Mouse (Mus musculus): ENCODE data around the gene Ttc3.
A peak's percentile ranks its signal among the peaks of the same experiment; 100 is the strongest.
"Not testable (repeated sequence)": the region's sequence is repeated elsewhere in the genome, so short reads cannot be mapped to it uniquely, and the experiment has no call there.

Ttc3 gene

DNA sequence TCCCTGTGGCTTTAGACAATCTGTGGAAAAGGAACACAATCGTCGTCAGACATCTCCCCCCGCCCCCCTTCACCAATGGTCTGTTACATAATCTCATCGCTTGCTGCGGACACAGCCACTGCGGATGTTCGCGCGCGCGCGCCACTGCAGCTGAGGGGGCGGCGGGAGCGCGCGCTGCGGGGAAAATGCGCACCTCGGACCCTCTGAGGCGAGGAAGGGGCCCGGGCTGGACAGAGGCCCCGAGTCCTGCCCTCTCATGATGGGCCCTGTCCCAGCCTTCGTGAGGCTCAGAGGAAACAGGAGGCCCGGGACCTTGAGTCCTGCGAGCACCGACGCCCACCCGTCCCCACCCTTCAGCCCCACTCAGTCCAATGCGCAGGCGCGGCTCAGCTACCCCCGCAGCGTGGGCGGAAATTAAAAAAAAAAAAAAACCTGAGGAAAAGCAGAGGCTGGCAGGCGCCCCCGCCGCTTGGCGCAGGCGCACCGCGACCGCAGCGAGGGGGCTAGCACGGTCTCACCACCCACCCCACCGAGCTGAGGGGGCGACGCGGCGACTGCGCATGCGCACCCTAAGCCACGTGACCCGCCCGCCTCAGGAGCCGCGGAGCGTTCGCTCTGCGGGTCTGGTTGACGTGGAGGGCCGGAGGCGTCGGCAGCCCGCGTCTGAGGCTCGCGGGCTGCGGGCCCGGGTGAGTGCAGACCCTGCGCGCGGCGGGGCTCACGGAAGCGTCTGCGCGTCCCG lies at the start of gene Ttc3:
Gene Ttc3, plus strand, starts transcription at position 446 of the 742 bp plus-strand sequence.
- ATAC-seq (ENCODE audit: insufficient number of reproducible peaks, low FRiP score, low TSS enrichment): peak; percentile 63

DNA sequence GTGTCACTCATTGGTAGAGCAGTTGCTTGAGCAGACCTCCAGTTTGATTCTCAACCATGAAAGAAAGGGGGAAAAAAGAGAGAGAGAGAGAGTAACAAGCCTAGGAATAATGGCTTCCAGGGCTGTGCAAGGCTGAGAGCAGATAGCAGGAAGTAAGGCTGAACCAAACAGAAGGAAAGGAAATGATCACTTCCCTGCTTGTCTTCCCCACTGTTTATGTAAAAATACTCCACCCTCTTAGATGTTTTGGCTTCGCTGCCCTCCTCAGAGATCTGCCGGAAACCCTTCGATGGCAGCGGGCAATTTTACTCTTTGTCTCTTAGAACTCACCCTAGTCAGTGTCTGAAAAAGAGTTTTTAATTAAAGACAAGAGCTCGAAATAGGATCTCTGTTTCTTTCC lies 46.7 kb upstream of the Ttc3 start:
- ATAC-seq (ENCODE audit: insufficient number of reproducible peaks, low FRiP score, low TSS enrichment): no peak

DNA sequence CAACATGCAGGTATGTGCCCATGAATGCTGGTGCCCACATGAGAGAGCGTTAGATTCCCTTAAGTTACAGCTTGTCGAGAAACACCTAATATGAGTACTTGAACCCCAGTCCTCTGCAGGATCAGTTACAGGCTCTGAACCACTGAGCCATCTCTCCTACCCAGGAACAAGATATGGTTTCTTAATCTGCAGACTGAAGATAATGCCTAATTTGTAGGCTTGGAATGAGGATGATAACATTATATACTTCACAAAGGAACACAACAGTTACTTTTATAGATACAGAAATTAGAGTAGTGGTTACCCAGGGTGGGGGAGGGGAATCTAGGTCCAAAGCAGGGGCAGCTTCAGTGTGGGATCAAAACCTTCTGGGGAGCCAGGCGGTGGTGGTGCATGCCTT lies 44.4 kb upstream of the Ttc3 start:
- ATAC-seq (ENCODE audit: insufficient number of reproducible peaks, low FRiP score, low TSS enrichment): no peak

DNA sequence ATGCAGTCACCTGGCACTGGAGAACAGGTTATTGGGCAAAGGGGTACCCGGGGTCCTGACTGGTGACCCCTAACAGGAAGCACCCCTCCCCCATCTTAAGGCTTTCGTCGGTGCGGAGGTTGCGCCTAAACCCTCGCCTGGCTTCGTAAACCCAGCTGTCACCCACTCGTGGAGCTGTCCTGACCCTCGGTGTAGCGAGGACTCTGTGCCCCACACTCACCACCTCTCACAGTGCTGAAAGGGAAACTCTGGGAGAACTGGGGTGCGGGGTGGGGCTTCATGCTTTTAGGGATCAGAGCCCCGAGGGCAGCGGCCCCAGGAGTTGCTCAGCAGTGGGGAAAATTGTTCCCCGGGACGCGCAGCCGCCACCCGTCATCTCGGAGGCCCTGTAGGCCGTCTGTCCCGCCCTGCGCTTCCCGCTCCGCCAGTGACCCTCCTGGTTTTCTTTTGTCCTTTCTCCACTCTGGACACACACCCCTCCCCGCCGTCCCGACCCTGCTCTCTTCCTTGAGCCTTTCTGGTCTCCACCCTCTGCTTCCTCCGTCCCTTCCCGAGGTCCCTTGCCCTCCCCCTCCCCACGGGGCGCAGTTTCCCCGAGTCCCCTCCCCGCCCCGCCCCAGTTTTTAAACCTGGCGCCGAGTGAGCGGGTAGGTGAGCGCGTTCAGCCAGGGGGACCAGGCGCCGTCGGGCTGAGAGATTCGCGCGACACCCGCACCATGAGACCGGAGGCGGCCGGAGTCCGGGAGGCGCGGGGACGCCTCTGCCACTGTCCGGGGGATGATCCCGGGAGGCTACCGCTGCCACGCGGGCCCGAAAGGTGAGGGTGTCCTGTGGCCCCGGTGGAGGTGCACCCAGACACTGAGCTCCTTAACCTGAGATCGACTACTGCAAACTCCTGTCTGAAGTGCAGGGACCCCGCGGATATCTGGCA lies 42.4 kb upstream of the Ttc3 start, which contains the start of gene Ripply3:
Gene Ripply3, plus strand, starts transcription at position 640 of the 931 bp plus-strand sequence.
- no peak for ATAC-seq (ENCODE audit: insufficient number of reproducible peaks, low FRiP score, low TSS enrichment)

DNA sequence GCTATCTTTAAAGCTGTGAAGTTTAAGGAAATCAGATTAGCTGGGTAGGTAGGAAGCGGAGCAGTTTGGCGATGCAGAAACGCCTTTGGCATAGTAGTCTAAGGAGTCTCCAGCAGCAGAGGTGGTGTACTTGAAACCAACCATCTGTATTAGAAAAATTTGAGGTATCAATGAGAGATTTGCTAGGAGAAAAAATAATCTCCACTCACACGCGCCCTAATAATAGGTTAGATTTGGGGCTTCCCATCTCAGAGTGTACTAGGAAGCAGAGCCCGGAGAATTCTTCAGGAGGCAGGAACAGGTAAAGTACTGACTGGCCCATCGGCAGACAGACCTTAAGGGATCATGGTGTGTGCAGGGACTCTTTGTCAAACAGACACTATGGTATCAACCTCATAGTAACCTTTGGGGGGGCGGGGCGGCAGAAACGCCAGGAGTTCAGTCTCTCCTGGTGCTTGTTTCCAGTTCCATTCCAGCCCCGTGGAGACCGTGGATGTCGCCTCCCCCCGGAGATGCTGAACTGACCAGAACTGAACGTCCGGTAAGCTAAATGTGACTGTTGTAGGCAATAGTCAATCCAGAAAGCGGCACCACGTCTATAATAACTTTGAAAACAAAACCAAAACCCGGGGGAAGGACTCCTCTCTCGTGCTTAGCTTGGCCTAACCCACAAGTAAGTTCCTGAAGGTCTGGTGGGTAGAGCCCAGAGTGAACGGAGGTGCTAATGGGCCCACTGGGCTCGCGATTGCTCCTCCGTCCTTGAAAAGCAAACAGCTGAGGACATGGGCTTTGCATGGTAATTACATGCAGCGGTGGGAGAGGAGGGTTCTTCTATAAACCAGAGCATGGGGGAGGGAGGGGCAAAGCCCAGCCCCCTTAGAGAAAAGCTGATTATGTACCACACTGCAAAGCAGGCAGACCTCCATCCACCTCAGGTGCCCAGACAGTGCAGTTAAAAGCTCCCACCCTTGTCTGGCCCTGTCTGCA lies 41.2 kb upstream of the Ttc3 start:
- ATAC-seq (ENCODE audit: insufficient number of reproducible peaks, low FRiP score, low TSS enrichment): no peak

DNA sequence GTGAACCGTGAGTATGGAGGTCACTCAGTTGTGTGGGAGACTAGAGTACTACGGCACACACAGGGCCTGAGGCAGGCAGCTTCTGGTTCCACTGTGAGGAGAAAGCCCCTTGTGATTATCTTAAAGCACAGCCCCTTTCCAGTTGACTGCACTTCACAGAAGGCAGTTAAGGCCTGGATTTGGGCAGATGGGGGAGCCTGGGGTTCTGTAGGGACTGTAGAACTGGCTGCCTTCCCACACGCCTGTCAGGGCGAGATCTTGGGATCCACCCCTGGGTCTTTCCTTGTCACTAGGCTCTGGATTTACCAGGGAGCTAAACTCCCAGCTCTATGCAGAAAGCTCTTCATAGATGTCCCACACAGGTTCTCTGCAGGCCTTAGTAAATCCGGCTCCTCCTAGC lies 40.0 kb upstream of the Ttc3 start:
- no peak for ATAC-seq (ENCODE audit: insufficient number of reproducible peaks, low FRiP score, low TSS enrichment)

DNA sequence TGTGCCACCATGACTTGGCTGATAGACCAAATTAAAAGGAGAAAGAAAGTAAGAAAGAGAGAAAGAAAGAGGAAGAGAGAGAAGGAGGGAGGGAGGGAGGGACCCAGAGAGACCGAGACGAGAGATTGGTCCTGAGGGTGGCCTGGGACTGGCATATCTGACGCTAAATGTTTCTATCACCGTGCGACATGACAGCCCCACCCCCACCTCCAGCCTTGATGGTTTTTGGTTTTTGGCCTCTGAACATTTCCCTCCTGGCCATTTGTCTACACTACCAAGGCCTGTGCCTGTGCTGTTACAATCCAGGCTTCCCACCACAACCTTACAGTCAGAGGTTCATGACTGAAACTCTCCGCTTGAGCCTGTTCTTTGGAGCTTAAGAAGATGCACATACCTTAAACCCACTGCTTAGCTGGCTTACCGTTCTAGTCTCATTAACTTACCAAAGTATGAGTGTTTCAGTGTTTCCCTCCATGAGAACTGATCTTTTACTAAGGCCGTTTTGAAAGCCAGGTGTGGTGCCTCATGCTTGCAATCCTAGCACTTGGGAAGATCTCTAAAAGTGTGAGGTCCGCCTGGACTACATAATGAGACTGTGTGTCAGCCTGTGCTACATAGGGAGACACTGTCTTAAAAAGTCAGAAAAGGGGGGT lies 39.1 kb upstream of the Ttc3 start:
- no peak for ATAC-seq (ENCODE audit: insufficient number of reproducible peaks, low FRiP score, low TSS enrichment)

DNA sequence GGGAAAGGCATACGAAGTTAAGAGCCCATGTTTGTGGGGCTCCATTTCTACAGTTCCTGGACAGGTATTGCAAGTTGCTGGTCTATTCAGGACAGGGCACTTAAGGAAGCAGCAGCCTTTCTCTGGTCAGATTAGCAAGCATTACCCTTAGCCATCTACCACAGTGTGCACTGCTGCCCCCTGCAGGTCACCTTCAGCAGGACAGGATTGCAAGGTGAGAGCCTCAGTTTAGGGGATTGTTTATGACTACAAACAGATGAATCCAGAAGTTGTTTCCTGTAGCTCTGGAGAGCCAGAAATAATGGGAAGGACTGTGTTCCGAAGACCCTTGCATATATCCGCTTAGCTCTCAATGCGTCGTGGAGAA lies 38.5 kb upstream of the Ttc3 start:
- peak; percentile 56; the same call in 1 of the 2 replicates for ATAC-seq (ENCODE audit: insufficient number of reproducible peaks, low FRiP score, low TSS enrichment)

DNA sequence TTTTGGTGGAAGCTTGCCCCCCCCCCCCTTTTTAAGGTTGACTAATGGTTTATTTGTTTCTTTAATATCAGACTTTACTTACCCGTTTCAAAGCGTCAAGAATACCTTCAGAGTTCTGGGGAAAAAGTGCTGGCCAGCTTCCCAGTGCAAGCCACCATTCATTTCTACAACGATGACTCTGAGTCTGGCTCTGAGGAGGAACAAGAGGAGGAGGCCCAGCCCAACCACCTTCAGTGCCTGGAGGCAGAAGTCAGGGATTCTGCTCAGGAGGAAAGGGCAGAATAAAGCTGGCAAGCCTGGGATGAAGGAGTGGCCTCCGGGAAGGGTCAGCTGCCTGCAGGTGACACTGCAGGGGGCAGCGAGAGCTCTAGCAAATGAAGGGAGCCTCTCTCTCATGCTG lies 34.8 kb upstream of the Ttc3 start:
- no peak for ATAC-seq (ENCODE audit: insufficient number of reproducible peaks, low FRiP score, low TSS enrichment)

DNA sequence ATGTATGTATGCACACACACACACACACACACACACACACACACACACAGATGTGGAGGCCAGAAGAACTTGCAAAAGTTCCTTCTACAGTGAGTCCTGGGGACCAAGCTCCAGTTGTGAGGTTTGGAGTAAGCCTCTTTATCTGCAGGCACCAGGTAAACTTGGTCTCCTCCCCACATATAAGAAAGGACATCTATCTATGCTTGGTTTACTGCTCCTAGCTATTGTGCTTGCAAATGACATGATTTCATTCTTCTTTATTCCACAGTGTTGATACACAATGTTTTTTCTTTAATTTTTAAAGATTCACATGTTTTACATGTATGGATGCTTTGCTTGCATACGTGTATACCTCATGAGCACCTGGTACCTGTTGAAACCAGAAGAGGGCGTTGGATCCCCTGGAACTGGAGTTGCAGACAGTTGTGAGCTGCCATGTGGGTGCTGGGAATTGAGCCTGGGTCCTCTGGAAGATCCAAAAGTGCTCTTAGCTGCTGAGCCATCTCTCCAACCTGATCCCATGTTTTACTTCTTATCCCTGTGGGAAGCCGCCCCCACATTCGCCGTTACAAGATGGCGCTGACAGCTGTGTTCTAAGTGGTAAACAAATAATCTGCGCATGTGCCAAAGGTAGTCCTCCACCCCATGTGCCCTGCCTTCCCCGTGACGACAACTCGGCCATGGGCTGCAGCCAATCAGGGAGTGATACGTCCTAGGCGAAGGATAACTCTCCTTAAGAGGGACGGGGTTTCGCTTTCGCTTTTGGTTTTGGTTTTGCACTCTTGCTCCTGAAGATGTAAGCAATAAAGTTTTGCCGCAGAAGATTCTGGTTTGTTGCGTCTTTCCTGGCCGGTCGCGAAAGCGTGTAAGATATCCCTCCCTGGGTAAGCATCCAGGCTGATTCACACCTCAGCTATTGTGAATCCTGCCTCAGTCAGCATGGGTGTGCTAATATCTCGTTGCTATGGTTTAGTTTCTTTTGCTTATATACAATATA lies 31.0 kb upstream of the Ttc3 start:
- not testable (repeated sequence) for ATAC-seq (ENCODE audit: insufficient number of reproducible peaks, low FRiP score, low TSS enrichment)

DNA sequence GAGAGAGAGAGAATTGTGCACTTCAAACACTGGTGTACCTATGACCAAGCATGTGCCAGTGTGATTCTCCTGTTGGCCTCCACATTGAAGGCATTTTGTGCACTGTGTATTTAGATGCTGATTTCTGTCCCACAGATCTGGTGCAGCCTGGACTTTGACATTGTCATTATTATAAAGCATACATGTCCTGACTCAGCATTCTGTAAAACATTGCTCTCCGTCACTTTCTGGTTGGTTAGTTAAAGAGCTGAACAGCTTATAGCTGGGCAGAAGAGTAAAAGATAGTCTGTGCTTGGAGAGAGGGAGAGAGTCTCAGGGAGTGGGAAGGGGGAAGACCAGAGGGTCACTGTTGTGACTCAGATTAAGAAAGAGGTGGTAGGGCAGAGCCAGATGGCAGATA lies 24.7 kb upstream of the Ttc3 start:
- ATAC-seq (ENCODE audit: insufficient number of reproducible peaks, low FRiP score, low TSS enrichment): no peak

DNA sequence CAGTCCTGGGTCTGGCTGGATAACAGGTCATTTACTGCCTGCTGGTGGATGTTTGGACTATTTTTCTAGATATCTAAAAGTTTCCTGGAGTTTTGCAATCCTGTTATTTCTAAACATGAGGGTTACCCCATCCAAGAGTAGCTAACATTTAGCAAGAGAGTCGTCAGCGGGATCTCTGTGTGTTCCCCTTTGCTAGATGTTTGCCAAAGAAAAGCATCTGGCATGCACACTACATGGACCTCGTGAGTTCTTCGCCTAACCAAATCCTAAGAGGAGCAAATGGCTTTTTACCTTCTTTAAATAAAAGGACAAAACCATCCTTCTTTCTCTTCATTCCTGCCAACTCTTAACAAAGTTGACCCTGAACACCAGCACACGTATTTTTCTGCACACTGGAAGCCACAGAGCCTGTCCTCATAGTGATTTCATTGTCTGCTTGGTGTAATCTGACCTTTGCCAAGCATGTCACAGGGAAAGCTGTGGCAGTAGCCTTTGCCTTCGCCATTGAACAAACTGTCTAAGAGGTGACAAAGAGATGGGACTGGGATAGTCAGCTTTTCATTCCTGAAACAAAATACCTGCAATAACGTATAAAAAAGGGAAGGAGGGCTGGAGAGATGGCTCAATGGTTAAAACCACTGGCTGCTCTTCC lies 23.2 kb upstream of the Ttc3 start:
- ATAC-seq (ENCODE audit: insufficient number of reproducible peaks, low FRiP score, low TSS enrichment): no peak

DNA sequence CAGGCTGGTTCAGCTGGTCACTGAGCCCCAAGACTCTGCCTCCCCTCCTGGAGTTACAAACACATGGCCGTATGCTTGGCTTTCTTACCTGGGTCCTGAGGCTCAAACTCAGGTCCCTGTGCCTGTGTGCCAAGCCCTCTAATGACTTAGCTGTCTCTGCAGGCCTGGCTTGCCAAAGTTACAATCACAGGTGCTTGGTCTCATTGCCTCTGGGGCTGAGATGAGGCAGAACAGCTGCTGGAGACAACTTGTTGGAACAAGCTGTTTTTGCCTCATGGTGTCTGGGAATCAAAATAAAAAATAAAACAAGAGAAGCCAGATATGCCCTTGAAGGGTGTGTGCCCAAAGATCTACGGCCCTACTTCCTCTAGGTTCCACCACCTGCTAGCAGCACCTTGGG lies 21.6 kb upstream of the Ttc3 start:
- ATAC-seq (ENCODE audit: insufficient number of reproducible peaks, low FRiP score, low TSS enrichment): no peak

DNA sequence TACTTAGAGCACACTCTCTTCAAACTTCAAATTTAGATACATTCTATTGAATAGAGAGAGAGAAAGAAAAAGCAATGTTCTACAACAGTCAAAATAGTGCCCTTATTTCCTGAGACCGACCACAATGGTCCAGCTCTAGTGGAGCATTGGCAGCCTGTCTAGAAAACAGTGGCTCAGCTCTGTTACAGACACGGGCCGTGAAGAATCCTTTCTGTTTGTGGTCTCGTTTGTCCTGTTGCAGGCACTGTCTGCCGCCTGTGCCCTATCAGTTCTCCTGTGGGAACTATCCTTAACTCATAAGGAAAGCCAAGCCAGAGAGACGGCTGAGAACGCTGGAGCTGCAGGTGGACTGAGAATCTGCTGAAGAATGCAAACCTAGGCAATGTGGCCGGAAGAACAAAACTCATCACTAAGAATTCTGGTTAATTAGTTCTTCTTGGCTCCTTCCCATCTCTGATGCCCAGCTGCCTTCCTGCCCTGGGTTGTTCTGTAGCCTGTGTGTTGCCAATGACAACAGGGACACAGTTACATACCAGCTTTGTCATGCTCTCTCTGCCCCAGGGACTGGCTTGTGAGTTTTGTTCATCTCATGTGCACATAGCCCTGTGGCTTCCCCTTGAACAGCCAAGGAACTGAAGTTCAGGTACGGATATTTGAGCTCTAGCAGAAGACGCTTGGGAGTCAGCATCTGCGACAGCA lies 20.7 kb upstream of the Ttc3 start:
- ATAC-seq (ENCODE audit: insufficient number of reproducible peaks, low FRiP score, low TSS enrichment): no peak

DNA sequence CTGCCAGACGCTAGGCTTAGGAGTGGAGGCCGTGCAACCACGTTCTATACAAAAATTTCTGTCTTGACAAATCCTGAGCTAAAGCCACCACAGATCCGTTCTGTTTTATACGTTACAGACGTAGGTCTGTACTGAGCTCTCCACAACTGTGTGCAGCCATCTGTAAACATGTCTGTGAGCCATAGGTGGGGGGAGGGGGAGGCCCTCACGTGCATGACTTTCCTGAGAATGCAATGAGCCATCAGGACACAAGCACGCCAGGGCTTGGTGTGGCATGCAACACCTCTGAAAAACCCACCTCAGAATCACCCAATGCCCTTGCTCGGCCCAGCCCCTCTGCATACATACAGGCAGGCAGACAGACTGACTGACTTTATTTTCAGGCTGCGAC lies 20.1 kb upstream of the Ttc3 start:
- no peak for ATAC-seq (ENCODE audit: insufficient number of reproducible peaks, low FRiP score, low TSS enrichment)

DNA sequence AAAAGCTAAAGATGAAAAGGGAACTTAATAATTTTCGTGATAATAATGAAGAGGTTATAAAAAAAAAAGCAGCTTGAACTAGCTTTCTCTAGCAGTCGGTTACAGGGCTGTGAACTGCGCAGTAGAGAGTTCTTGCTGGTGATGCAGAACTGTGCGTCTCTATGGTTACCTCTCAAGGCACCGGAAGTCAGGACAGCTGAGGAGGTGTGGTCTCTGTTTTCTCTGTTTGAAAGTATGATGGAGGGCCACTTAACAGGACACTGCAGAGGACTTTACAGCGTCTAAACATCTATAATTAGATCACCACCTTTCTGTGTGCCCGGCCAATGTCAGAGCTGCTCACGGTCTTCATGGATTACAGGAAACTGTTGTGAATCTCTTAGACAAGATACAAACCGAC lies 16.0 kb upstream of the Ttc3 start:
- ATAC-seq (ENCODE audit: insufficient number of reproducible peaks, low FRiP score, low TSS enrichment): no peak

DNA sequence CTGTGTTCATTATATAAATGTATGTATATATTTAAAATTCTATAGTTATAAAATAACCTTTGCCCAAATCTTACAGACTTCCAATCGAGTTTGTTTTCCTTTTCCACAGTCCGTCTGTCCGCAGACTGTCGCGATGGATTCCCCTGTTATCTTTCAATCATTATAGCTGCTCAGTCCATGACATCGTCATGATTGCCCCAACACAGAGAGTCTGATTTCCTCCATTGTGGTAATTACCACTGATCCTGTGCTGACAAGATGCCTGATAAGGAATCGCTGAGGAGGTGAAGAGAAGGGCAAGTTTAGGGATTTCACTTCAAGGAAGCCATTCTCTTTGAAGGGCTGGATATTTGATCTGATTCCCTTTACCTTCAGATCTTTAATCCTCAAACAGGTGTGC lies 14.4 kb upstream of the Ttc3 start:
- ATAC-seq (ENCODE audit: insufficient number of reproducible peaks, low FRiP score, low TSS enrichment): no peak
